ENCODE assay signal across 23 mouse cellular contexts in genomic region chr17:78306434-78306833, GRCm38 (mm10).
"Had no signal": no experiment of that assay in that cellular context is flagged by ENCODE, and none has a peak within 500 bp of the region (broad histone marks: within the 10 kb centered on the region; RNA-seq: fewer than 3 reads in every experiment).

No protein-coding gene starts in this region.

- H3K9ac ChIP-seq: heart, embryonic 13.5 days; heart, embryonic 15.5 days; hindbrain, embryonic 13.5 days; hindbrain, embryonic 15.5 days; kidney, embryonic 15.5 days; limb, embryonic 12.5 days had no signal

- H3K4me3 ChIP-seq: heart, adult 2 months; heart, embryonic 13.5 days; heart, embryonic 15.5 days; hindbrain, embryonic 13.5 days; hindbrain, embryonic 15.5 days; kidney, embryonic 15.5 days; left cerebral cortex, adult 2 months; limb, embryonic 10.5 days; limb, embryonic 12.5 days had no signal

- H3K36me3 ChIP-seq: heart, embryonic 15.5 days had no signal

- H3K27ac ChIP-seq: heart, adult 2 months; heart, embryonic 13.5 days; heart, embryonic 15.5 days; hindbrain, embryonic 13.5 days; hindbrain, embryonic 15.5 days; hindbrain, postnatal 0 days; kidney, embryonic 15.5 days; kidney, postnatal 0 days; left cerebral cortex, adult 2 months; limb, embryonic 10.5 days; limb, embryonic 12.5 days had no signal

- H3K4me2 ChIP-seq: heart, embryonic 11.5 days; heart, embryonic 13.5 days; heart, embryonic 15.5 days; hindbrain, embryonic 13.5 days; hindbrain, embryonic 15.5 days; kidney, embryonic 15.5 days; limb, embryonic 12.5 days had no signal

- H3K27me3 ChIP-seq: heart, embryonic 15.5 days; hindbrain, embryonic 13.5 days; hindbrain, embryonic 15.5 days; kidney, embryonic 15.5 days; limb, embryonic 12.5 days had no signal

- DNase-seq: gastrocnemius, postnatal 14 days; gastrocnemius, postnatal 36 days; heart, postnatal 14 days; heart, postnatal 36 days; kidney, adult 11 months; kidney, adult 2 months; kidney, adult 9 months; kidney, postnatal 14 days; kidney, postnatal 36 days; layer of hippocampus, adult 9-11 months; liver had no signal

- H3K4me1 ChIP-seq: heart, embryonic 15.5 days; hindbrain, embryonic 13.5 days; hindbrain, embryonic 15.5 days; kidney, embryonic 15.5 days; limb, embryonic 10.5 days; limb, embryonic 12.5 days had no signal

- H3K9me3 ChIP-seq: heart, embryonic 13.5 days; heart, embryonic 15.5 days; hindbrain, embryonic 13.5 days; hindbrain, embryonic 15.5 days; kidney, embryonic 15.5 days; limb, embryonic 10.5 days; limb, embryonic 12.5 days had no signal

- ATAC-seq: hindbrain, postnatal 0 days had no signal
